Mouse (Mus musculus) gastrocnemius, adult 18-20 months (tissue): Measurements from ENCODE around the gene E030018B13Rik. TPM values are rescaled to one million over a fixed set of nuclear protein-coding genes. Genes with fewer than 3 reads are reported as not detected.

Experiments
- DNase-seq: peaks from one replicate; pipeline ENCODE4 v3.0.0; 2021; ENCODE audit warnings: low spot score
- total RNA-seq, 2 experiments: library from RNA; stranded (reverse); gene quantifications; 2 replicates each; pipeline ENCODE4 v1.2.3; 2021

Gene E030018B13Rik
- total RNA-seq, 2 experiments from 2014 or later, result not detected

DNA sequence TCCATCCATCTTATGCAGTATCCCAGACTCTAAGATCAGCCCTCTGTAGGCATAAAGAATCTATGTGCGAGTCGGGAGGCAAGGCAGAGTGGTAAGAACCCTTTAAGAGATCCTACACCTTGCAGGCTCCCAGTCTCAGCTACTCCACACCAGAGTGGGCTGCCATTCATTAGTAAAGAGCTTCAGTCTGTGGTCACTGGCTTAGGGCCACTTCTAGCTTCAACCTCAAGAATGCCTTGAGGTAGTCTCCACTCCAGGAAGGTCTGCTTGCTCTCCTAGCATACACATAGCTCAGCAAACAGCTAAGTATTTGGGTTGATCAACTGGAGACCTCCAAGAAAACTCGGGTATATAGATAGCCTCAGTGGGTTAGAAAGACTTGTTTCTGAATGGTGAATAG lies 19.0 kb upstream of the E030018B13Rik start:
- DNase-seq, result no peak

DNA sequence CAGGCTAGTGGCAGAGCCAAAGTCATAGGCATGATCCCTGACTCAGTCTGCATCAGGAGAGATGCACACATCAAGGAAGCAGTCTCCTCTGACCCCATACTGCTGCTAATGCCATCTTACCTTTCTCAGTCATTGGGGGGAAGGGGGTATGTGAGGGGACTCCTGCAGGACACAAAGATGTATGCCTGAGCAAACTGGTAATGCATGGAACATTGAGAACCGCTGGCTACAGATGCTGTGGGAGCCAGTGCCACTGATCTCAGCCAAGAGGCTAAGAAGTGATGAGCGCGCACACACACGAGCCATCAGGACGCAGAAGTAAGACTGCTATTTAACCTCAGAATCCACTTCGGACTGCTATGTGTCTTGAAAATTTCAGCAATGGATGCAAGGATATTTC lies 18.5 kb upstream of the E030018B13Rik start:
- DNase-seq, result no peak

DNA sequence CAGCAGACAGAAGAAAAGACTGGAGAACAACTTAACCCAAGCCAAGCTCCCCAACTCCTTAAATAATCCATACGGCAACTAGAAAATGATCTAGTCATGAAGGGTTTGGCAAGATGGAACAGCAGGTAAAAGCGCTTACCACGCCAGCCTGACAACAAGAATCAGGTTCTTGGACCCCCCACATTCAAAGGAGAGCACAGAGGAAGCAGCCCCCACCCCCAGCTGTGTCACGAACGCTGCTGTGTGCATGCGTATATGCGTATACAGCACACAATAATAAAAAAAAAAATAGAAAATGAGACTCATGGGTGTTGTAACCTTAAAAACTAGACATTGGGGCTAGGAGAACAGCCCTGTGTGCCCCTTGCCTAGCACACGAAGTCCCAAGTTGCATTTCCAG lies 16.7 kb upstream of the E030018B13Rik start:
- DNase-seq, result no peak

DNA sequence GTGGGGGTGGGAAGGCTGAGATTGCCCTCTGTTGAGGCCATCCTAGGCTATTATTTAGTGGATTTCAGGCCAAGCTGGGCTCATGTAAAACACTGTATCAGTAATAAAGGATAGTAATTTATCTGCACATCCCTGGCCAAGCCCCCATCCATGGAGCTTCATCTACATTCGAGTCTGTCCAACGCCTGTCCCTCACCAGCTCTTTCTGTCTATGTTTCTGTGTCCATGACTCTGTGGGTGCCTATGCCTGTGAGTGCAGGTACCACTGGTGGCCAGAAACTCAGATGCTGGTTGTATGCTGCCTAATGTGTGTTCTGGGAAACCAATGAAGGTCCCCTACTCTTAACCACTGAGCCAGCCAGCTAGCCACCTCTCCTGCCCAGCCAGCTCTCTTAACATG lies 16.2 kb upstream of the E030018B13Rik start:
- DNase-seq, result no peak

DNA sequence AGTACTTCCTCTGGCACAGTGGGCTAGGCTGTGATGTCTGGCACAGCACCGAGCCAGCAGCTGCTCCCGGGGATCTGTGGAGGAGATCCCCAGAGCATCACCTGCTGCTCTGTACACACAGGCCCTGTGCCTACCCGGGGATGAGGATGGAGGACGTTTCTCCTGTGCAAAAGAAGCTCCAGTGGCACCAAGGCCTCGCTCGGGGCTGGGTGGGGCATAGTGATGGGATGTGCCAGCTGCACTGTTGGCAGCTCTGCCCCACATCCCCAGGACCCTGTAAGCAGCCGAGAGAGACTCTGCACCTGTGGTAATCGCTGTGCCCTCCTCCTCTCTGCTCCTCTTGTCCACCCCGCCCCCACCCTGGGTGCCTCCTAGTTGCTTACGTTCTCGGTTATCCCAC lies 15.3 kb upstream of the E030018B13Rik start:
- DNase-seq, result peak; percentile 50

DNA sequence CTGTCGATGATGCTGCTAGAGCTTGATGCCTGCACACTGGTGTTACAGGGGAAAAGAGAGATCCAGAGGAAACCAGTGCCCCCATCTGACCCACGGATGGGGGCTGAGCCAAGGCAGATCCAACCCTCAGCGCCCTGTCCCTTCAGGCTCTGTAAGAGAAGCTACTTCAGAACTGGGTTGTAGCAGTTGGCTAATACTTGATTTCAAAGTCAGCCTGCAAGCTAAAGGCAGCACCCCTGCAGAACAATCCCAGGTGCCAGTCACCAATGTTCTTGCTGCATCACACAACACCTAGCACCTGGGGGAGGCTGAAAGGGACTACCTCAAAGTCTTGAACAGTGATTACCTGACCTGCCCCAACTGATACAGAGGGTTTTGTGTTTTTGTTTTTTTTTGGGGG lies 14.7 kb upstream of the E030018B13Rik start:
- DNase-seq, result no peak

DNA sequence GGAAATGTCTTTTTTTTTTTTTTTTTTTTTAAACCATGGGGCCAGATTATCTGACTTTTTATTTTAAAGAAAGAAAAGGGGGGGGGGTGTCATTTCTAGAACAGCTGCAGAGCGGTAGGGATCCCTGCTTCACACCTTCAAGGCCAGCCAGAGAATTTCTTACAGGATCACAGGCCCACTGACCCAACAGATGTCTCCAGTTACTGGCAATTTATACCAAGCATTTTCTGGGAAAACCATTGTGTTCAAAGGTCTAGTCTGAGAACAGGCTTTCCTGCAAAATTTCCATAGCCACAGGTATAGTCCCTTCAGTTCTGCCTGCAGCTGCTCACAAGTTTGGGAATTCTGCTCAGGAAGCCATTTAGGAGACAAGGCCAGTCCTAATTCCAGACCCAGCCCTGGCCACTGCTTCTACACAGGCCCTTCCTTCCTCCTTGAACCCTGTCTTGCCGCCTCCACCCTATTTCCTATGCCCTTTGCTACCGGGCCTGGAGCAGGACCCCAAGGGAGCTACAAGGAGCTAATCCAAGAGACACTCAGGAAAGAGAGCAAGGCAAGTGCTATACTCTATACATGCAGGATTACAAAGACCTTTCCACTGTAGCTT lies 13.9 kb upstream of the E030018B13Rik start:
- no peak for DNase-seq

DNA sequence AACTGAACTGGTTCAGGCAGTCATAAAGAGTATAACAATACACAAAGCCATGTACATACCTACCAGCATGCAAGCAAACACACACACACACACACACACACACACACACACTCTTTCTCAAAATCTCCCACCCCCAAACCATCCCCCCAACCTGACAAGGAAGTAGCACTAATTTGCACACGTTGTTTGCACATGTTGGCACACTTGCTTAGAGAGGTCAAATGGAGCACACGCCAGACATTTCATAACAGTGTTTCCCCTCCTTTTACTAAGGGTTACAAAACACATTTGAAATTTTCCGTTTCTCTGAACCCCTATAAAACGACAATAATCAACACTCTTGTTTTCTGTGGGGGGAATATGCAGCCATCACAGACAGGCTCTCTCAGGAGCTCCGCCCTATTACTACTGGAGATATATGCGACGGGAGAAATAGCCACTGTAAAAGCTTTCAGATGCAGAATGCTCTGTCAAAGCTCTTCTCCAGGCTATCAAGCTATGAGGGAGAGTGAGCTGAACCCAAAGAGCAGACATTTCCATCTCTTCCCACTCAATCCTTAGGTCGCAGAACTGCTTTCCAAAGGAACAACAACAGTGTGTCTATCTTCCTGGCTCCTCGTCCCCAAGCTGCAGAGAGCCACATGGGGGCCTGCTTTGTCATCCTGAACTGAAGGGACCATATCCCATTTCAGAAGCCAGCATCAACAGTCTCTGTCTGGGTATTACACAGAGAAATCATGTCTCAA lies 12.8 kb upstream of the E030018B13Rik start:
- DNase-seq, result no peak

DNA sequence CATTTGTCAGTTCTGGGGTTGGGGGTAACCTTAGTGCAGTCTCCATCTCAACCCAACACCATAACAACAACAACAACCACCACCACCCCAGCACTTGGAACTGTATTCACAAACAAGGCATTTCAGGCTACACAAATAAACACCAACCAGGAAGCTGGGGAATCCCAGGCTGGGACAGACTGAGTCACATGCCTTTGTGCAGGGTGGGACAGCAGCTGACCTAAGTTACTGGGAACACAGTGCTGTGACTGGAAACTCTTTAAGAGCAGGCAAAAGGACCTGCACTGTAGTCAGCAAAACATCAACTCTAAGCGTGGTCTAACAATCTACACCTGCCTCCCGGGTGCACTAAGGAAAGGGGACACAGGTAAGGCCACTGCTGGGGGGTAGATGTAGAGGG lies 11.5 kb upstream of the E030018B13Rik start:
- DNase-seq, result peak; percentile 77

DNA sequence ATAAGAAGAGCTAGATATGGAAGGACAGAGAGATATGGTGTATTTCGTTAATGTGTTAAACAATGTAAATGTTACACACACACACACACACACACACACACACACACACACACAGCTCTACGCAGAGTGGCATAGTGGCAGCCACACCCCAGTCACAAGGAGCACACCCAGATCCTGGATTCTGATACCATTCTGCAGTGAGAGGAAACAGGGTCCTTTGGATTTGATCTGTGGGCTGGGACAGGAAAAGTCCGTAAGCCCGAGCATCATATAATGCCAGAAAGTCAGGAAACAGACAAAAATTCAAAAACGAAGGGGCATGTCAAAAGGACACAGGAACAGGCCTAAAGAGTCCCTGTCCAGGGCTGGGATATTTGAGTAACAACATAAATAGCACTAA lies 11.0 kb upstream of the E030018B13Rik start:
- DNase-seq, result no peak

DNA sequence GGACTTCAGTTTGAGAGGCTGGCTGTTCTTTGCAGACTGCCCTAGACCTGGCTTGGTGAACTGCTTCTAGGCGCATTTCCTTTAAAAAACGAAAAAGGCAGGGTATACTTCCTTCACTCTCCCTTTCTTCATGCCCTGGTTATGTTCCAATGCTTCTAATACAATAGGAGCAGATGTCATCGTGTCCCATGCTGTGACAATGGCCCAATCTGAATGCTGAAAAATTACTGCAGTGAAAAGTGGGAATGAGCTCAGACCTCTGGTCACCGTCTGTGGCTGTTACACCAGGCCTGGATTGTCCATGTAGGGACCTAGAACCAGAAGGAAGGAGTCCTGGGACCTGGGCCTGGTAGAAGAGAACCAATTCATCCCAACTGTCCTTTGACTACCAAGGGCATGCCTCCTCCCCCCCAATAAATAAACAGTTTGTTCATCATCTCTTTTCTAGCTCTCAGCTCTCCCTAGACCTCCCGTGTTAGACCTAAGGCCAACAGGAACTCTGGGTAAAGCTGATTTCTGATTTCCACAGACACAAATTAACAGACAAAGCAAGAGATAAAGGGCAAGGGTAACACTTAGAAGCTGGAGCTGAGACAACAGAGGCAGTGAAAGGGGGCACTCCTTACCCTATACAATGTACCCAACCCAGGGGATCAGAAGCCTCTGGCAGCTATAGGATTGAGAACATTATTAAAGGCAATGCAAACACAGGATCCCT lies 8.7 kb upstream of the E030018B13Rik start:
- no peak for DNase-seq

DNA sequence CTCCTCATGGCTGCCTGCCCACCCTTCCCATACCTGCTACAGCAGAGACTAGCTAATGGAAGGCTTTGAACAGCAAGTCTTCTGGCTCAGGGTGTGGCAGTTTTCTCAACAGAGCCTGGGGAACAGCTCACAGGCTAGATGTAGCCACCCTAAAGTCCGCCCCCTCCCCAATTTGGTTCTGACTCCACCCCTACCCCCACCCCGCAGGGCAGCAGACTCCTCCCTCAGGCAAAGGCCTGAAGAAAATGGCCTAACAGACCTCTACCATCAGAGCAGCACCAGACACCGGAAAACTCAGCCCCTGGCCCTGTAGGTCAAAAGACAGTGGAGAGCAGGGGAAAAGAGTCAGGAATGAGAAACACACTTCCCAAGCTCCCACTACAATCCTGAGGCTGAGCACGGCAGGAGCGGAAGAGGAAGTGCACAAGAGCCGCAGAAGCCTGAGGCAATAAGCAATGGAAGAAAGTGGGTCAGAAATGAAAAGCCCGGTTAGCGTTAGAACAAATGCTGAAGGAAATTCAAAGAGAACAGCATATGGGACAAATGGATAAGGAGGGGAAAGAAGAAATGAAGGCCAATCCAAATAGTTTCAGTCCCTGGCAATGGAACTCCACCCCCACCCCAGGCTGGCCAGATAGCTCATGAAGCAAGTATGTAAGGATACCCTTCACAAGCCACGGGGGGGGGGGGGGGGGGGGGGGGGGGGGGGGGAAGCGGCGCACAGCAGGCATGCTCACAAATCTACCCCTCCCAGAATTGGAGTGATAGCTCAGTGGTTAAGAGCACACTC lies 8.0 kb upstream of the E030018B13Rik start:
- no peak for DNase-seq

DNA sequence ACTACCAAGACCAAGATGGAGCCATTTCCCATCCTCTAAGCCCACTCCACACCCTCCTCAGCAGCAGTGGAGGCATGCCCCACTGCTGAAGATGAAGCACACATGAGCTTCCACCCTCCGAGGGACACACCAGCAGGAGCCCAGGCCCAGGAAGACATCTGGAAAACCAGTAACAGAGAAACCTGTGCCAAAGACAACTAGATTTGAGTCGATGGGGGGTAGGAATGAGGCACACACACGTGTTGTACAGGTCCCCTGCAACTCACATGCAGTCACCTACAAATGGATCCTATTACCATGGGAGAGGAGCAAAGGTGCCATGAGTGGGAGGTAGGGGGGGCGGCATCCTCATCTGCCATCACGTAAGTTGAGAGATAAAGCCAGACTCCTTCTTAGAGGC lies 6.4 kb upstream of the E030018B13Rik start:
- no peak for DNase-seq

DNA sequence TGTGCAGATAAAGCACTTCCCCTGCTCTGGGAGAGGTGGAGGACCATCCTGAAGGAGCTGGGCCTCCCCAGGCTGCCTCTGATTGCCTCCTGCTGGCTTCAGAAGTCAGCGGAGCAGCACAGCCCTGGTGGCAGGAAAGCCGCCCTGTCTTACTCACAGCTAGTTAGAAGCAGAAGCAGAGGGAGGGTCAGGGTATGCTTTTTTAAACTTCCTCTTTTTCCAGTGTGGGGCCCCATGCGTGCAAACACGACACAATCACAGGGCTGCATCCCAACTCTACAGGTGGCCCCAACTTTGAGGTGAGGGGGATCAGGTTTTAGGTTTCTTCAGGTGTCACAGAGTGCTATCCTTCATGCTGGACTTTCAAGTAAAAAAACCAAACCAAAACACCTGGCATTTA lies 5.7 kb upstream of the E030018B13Rik start:
- DNase-seq, result peak; percentile 51

DNA sequence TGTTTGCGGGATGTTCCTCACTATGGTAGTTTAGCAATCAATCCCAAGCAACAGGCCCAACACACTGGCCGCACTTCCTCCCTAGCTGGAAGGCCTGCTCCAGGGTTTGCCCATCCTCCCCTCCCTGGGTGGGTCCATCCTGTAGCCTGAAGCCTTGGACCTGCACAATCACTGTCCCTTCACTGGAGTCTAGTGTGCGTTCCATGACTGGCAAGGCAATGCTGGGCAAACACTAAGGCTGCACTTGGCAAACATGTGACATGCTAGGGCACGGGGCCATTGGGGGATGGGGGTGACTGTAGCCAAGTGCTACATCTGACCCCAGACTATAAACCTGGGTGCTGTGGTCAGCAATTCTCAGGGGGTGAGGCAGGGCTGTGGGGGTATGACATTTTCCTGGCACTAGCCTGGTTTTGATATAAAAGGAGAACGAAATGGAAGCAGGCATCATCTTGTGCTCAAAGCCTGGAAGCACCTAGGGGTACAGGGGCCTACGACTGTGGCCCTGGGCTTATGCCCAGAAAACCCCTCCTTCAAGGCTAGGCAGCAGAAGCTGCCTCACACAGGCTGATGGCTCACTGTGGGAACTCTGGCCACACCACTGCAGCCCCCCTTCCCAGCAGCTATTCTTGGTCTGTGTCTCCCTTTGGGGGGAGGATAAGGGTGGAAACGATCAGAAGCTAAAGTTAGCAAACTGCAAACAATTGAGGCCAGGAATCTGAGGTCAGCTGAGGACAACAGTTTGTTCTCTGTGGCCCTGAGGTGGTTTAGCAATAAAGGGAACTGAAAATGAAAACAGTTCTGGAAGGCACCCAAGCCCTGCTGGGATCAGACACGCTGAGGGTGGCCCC lies 5.0 kb upstream of the E030018B13Rik start:
- DNase-seq, result peak; percentile 93

DNA sequence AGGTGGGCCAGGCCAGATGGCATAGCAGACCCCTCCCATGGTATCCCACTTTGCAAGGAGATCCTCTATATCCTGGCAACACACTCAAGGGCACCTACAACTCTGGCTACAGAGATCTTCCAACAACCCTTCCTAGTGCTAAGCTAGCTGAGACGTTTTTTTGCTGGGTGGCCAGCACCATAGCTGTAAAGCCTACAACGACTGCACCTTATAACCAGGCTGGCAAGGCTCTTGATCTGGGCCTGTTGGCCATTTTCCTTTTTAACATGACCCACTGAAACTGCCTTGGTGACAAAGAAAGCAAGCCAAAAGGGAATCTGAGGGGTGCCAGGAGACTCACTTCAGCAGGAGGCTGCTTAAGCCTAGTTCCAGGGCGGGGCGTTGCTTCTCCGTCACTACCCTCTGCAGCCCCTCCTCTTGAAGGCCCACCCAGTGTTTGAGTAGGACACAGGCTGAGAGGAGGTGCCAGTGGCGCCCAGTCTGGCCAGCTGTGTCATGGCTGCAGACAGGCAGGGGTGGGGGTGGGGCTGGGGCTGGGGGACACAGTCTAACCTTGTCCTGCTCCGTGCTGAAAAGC lies 4.3 kb upstream of the E030018B13Rik start:
- DNase-seq, result peak; percentile 58

DNA sequence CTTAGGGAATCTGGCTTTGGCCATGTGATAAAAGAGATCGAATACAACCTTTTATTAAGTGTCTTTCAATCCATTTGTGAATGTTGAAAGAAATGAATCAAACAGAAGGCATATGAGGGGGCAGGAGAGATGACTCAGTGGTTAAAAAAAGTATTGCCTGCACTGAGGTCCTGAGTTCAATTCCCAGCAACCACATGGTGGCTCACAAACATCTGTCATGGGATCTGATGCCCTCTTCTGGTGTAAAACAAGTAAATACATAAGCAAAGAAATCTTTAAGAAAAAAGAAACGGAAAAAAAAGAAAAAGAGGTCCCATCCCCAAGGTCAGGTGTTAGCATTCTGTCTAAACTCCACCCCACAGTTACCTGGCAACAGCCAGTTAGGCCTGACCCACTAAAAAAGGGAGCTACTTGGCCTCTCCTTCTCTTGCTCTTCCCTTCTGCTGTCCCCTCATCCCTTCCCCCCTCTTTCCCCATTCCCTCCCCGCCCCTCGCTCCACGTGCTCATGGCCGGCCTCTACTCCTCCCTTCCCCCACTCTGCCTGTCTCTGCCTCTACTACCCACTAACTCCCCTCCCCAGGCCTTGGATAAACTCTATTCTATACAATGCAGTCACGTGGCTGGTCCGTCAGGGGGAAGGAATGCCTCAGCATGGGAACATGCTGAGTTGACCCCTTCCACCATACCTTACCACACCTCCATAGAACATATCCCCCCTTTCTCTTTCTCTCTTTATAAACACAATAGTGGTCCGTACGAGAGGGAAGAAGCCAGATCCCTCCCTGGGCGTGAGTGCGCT lies 3.5 kb upstream of the E030018B13Rik start:
- DNase-seq, result no peak

DNA sequence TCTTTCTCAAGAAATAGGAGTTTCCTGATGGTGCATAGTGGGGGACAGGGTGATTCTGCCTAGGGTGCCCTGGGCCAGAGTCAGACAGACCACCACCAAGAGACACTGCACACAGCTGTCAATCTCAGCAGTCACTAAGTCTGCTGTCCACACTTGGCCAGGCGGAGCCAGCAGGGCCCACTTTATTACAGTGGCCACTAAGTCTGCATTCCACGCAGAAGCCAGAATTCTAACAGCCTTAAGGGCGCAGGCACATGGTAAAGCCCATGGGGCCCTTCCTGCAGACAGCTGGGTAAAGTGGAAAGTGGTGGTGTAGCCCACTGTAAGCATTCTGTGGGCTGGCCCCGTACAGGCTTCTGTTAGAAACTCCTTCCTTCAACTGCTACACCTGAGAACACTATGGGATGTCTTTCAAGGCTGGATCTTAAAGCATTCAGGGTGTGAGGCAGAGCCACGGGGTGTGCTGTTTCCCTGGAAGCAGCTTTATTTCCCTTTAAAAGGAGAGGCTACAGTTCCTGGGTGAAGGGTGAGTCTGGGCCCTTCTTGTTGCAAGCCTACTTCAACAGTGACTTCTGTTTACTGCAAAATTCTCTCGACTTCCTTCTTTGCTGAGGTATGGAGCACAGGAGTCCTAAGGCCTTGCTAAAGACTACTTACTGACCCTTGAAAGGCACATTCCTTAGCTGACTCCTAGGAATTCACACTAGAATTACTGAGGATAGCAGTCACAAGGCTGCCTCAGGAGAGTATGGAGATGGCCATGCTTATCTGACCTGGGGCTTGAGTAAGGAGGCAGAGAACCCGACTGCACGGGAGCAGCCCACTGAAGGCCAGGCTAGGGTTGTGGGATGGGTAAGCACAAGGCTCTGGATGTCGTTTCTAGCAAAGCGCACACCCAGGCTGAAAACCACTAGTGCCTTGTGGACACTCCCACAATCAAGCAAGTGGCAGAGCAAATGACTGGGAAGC lies 2.6 kb upstream of the E030018B13Rik start:
- DNase-seq, result no peak

DNA sequence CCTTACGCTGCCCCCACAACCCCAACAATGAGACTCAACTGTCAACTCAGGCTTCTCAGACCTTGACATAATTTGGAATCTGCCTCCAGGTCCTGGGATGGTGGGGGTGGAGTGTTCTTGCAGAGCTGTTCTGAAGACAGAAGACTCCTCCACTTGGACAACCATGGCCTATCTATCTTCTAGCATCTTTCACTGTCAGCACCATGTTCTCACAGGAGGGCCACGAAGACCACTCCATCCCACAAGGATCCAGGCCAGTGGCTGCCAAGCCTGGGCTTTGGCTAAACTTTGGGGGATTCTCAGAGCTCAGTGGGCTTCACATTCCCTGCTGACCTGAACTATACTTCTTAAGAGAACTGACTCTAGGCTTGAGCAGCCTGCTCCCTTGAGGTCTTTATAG lies 1.8 kb upstream of the E030018B13Rik start:
- no peak for DNase-seq
